Mouse (Mus musculus): ENCODE data around the gene Gtf2ird2. TPM values are rescaled to one million over a fixed set of nuclear protein-coding genes. Genes with fewer than 3 reads are reported as not detected.

Gtf2ird2 gene
- polyA plus RNA-seq (2014; fragmentation: Illumina TruSeq; extraction: RNeasy Lipid Tissue Mini Kit (QIAGEN cat#74804); ENCODE audit: low read depth, low replicate concordance) = 8.4 TPM

GRCm38 (mm10) chr5:134183880-134184808 is at the start of gene Gtf2ird2:
TSS of gene Gtf2ird2 (plus strand) at chr5:134184019.

DNA sequence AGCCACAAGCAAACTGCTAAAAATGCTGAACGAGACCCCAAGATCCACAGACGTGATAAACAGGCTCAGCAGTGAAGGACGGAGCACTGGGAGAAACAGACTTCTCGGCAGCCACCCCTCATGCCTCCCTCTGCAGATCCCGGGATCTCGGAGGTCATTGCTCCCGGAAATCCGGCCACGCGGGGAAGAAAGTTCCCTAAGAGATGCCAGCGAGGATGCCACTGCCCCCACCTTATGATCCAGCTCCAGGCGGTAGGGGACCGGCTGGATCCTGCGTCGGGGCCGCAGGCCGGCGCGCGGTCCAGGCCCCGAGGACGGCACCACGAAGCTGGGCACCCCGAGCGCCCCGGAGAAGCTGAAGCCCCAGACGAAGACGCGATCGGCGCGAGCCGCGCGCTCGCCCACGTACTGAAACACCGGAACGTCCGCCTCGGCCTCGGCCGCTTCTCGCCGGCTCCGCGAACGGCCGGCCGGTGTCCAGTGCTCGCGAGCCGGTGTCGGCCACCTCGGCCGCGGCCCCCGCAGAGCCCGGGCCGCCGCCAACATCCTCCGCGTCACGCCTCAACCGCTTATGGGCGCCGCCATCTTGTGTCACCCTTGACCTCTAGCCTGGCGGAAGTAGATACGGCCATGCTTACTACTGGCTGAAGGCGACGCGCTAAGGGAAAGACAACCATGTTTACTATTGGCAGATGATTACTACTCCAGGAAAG is 7.5 kb upstream of the Gtf2ird2 start, which contains the start of gene Rcc1l:
TSS of gene Rcc1l (minus strand) at position 606 of the 713 bp plus-strand sequence.

GRCm38 (mm10) chr5:134229391-134229790 is 45.6 kb downstream of the Gtf2ird2 start, which contains the start of gene Ncf1:
TSS of gene Ncf1 (minus strand) at chr5:134229625.

Other genes starting within 250 kb of the Gtf2ird2 start
- 9.5 TPM for gene Castor2, start 84.3 kb upstream of the Gtf2ird2 start, polyA plus RNA-seq (2014; fragmentation: Illumina TruSeq; extraction: RNeasy Lipid Tissue Mini Kit (QIAGEN cat#74804); ENCODE audit: low read depth, low replicate concordance)
- 20.5 TPM for gene Rcc1l, start 7.2 kb upstream of the Gtf2ird2 start, polyA plus RNA-seq (2014; fragmentation: Illumina TruSeq; extraction: RNeasy Lipid Tissue Mini Kit (QIAGEN cat#74804); ENCODE audit: low read depth, low replicate concordance)
- 13.7 TPM for gene Ncf1, start 45.6 kb downstream of the Gtf2ird2 start, polyA plus RNA-seq (2014; fragmentation: Illumina TruSeq; extraction: RNeasy Lipid Tissue Mini Kit (QIAGEN cat#74804); ENCODE audit: low read depth, low replicate concordance)
- gene Gtf2i, start 130.7 kb downstream of the Gtf2ird2 start, polyA plus RNA-seq (2014; fragmentation: Illumina TruSeq; extraction: RNeasy Lipid Tissue Mini Kit (QIAGEN cat#74804); ENCODE audit: low read depth, low replicate concordance) = 121 TPM